Mouse (Mus musculus) ES-E14 (cell line): Measurements from ENCODE around the gene Smim11.

Experiments
- CHD2 ChIP-seq: IDR thresholded peaks from 2 replicates; pipeline ENCODE4 v1.6.1; 2014; ENCODE audit warnings: mild to moderate bottlenecking, low read depth, low read length, inconsistent platforms
- HCFC1 ChIP-seq: IDR thresholded peaks from 2 replicates; pipeline ENCODE4 v1.6.1; 2012; ENCODE audit warnings: low read length, inconsistent platforms, borderline replicate concordance; ENCODE audit not compliant: insufficient read depth

DNA sequence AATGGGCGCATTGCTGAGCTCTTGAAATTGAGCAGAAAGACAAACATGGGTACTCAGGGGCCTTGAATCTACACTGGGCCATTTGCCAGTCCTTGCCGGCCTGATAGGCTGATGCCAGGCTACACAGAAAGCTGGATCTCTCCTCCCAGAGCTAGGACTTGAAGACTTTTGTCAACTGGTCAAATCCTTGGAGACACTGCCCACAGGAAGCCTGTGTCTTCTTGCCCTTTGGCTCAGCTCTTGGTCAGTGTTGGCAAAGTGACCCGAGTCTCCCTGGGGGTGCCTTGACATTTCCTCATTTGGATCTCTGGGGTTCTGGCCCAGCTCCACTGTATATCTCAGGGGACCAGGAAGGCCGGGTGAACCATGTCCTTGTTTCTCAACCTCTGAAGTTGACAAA, 25.6 kb upstream of the Smim11 start:
- TF ChIP-seq CHD2 (no peak), HCFC1 (no peak)
